Mouse (Mus musculus): ENCODE results near the gene Dgkb. TPM values are rescaled to one million over a fixed set of nuclear protein-coding genes. Genes with fewer than 3 reads are reported as not detected.

Dgkb gene
- polyA plus RNA-seq, 1 experiment from 2014 or later, result 2.1 TPM

GRCm38 (mm10) chr12:38114990-38115615 is 297.6 kb downstream of the Dgkb start:
- no peaks in the 10 kb centered on the region for H3K27me3 ChIP-seq (replicated peaks; ENCODE audit: control insufficient read depth, insufficient read depth, low read length)
- no peaks in the 10 kb centered on the region for H3K4me1 ChIP-seq (ENCODE audit: control insufficient read depth, insufficient read depth, low read length)
- ATAC-seq (ENCODE audit: low read depth) (no peak), DNase-seq (ENCODE audit: low spot score) (peak; percentile 13)
- no peak overlapping the region for H3K4me3 ChIP-seq (ENCODE audit: low read depth, low read length)
- no peak overlapping the region for H3K27ac ChIP-seq (replicated peaks; ENCODE audit: low read depth, low read length)
- WGBS, result 47% methylated on average over 1 of the region's 1 CpGs
- no peaks in the 10 kb centered on the region for H3K36me3 ChIP-seq (ENCODE audit: control insufficient read depth, insufficient read depth, low read length)
- no peaks in the 10 kb centered on the region for H3K9me3 ChIP-seq (ENCODE audit: control insufficient read depth, low read length)
- no peak overlapping the region for H3K4me2 ChIP-seq (ENCODE audit: low read depth, low read length)
- H3K9ac ChIP-seq (ENCODE audit: low read depth, low read length), result no peak overlapping the region

- Histone ChIP-seq H3K4me1 (ENCODE audit: control insufficient read depth, insufficient read depth, low read length) (no peaks in the 10 kb centered on the region), H3K27ac (replicated peaks; ENCODE audit: low read depth, low read length) (no peak overlapping the region), H3K27me3 (replicated peaks; ENCODE audit: control insufficient read depth, insufficient read depth, low read length) (no peaks in the 10 kb centered on the region), H3K9me3 (ENCODE audit: control insufficient read depth, low read length) (no peaks in the 10 kb centered on the region), H3K4me2 (ENCODE audit: low read depth, low read length) (no peak overlapping the region), H3K36me3 (ENCODE audit: control insufficient read depth, insufficient read depth, low read length) (no peaks in the 10 kb centered on the region), H3K9ac (ENCODE audit: low read depth, low read length) (no peak overlapping the region), H3K4me3 (ENCODE audit: low read depth, low read length) (no peak overlapping the region)
- DNase-seq (ENCODE audit: low spot score) (peak; percentile 66), ATAC-seq (ENCODE audit: low read depth) (no peak)
Observed at GRCm38 (mm10) chr12:38123524-38123923, 306.0 kb downstream of the Dgkb start.

GRCm38 (mm10) chr12:38125297-38125696 is 307.8 kb downstream of the Dgkb start:
- no peak for DNase-seq (ENCODE audit: low spot score)
- H3K27me3 ChIP-seq (replicated peaks; ENCODE audit: control insufficient read depth, insufficient read depth, low read length), result no peaks in the 10 kb centered on the region
- no peaks in the 10 kb centered on the region for H3K4me1 ChIP-seq (ENCODE audit: control insufficient read depth, insufficient read depth, low read length)
- H3K36me3 ChIP-seq (ENCODE audit: control insufficient read depth, insufficient read depth, low read length), result no peaks in the 10 kb centered on the region
- WGBS, result 79% methylated on average over 4 of the region's 4 CpGs
- H3K27ac ChIP-seq (replicated peaks; ENCODE audit: low read depth, low read length), result no peak overlapping the region
- no peaks in the 10 kb centered on the region for H3K9me3 ChIP-seq (ENCODE audit: control insufficient read depth, low read length)
- no peak overlapping the region for H3K4me3 ChIP-seq (ENCODE audit: low read depth, low read length)
- H3K4me2 ChIP-seq (ENCODE audit: low read depth, low read length), result no peak overlapping the region
- no peak overlapping the region for H3K9ac ChIP-seq (ENCODE audit: low read depth, low read length)
- no peak for ATAC-seq (ENCODE audit: low read depth)

- no peak overlapping the region for H3K4me2 ChIP-seq (ENCODE audit: low read depth, low read length)
- no peak for DNase-seq (ENCODE audit: low spot score)
- H3K9me3 ChIP-seq (ENCODE audit: control insufficient read depth, low read length), result no peaks in the 10 kb centered on the region
- no peaks in the 10 kb centered on the region for H3K36me3 ChIP-seq (ENCODE audit: control insufficient read depth, insufficient read depth, low read length)
- H3K4me1 ChIP-seq (ENCODE audit: control insufficient read depth, insufficient read depth, low read length), result no peaks in the 10 kb centered on the region
- no peak overlapping the region for H3K4me3 ChIP-seq (ENCODE audit: low read depth, low read length)
- WGBS, result 63% methylated on average over 9 of the region's 9 CpGs
- H3K27me3 ChIP-seq (replicated peaks; ENCODE audit: control insufficient read depth, insufficient read depth, low read length), result no peaks in the 10 kb centered on the region
- no peak overlapping the region for H3K27ac ChIP-seq (replicated peaks; ENCODE audit: low read depth, low read length)
- ATAC-seq (ENCODE audit: low read depth), result no peak
- no peak overlapping the region for H3K9ac ChIP-seq (ENCODE audit: low read depth, low read length)
Observed at GRCm38 (mm10) chr12:38130209-38130915, 312.8 kb downstream of the Dgkb start.

GRCm38 (mm10) chr12:38136379-38136778 is 318.9 kb downstream of the Dgkb start:
- Histone ChIP-seq H3K4me3 (ENCODE audit: low read depth, low read length) (no peak overlapping the region), H3K4me1 (ENCODE audit: control insufficient read depth, insufficient read depth, low read length) (no peaks in the 10 kb centered on the region), H3K27me3 (replicated peaks; ENCODE audit: control insufficient read depth, insufficient read depth, low read length) (no peaks in the 10 kb centered on the region), H3K36me3 (ENCODE audit: control insufficient read depth, insufficient read depth, low read length) (no peaks in the 10 kb centered on the region), H3K9me3 (ENCODE audit: control insufficient read depth, low read length) (no peaks in the 10 kb centered on the region), H3K9ac (ENCODE audit: low read depth, low read length) (no peak overlapping the region), H3K4me2 (ENCODE audit: low read depth, low read length) (no peak overlapping the region), H3K27ac (replicated peaks; ENCODE audit: low read depth, low read length) (no peak overlapping the region)
- DNase-seq (ENCODE audit: low spot score) (no peak), ATAC-seq (ENCODE audit: low read depth) (no peak)
- 49% methylated on average over 5 of the region's 5 CpGs for WGBS

GRCm38 (mm10) chr12:38140039-38140438 is 322.5 kb downstream of the Dgkb start:
- Histone ChIP-seq H3K4me3 (ENCODE audit: low read depth, low read length) (no peak overlapping the region), H3K36me3 (ENCODE audit: control insufficient read depth, insufficient read depth, low read length) (no peaks in the 10 kb centered on the region), H3K4me1 (ENCODE audit: control insufficient read depth, insufficient read depth, low read length) (no peaks in the 10 kb centered on the region), H3K27me3 (replicated peaks; ENCODE audit: control insufficient read depth, insufficient read depth, low read length) (no peaks in the 10 kb centered on the region), H3K9me3 (ENCODE audit: control insufficient read depth, low read length) (no peaks in the 10 kb centered on the region), H3K27ac (replicated peaks; ENCODE audit: low read depth, low read length) (no peak overlapping the region), H3K9ac (ENCODE audit: low read depth, low read length) (no peak overlapping the region), H3K4me2 (ENCODE audit: low read depth, low read length) (no peak overlapping the region)
- no peak for ATAC-seq (ENCODE audit: low read depth)
- peak; percentile 32 for DNase-seq (ENCODE audit: low spot score)

- no peak for ATAC-seq (ENCODE audit: low read depth)
- Histone ChIP-seq H3K27ac (replicated peaks; ENCODE audit: low read depth, low read length) (no peak overlapping the region), H3K27me3 (replicated peaks; ENCODE audit: control insufficient read depth, insufficient read depth, low read length) (no peaks in the 10 kb centered on the region), H3K4me3 (ENCODE audit: low read depth, low read length) (no peak overlapping the region), H3K4me1 (ENCODE audit: control insufficient read depth, insufficient read depth, low read length) (no peaks in the 10 kb centered on the region), H3K9me3 (ENCODE audit: control insufficient read depth, low read length) (no peaks in the 10 kb centered on the region), H3K36me3 (ENCODE audit: control insufficient read depth, insufficient read depth, low read length) (no peaks in the 10 kb centered on the region), H3K9ac (ENCODE audit: low read depth, low read length) (no peak overlapping the region), H3K4me2 (ENCODE audit: low read depth, low read length) (no peak overlapping the region)
- DNase-seq (ENCODE audit: low spot score), result peak; percentile 13
- WGBS, result 70% methylated on average over 1 of the region's 1 CpGs
Observed at GRCm38 (mm10) chr12:38232665-38233064, 415.1 kb downstream of the Dgkb start.

GRCm38 (mm10) chr12:38268856-38269255 is 451.3 kb downstream of the Dgkb start:
- no peaks in the 10 kb centered on the region for H3K9me3 ChIP-seq (ENCODE audit: control insufficient read depth, low read length)
- H3K4me3 ChIP-seq (ENCODE audit: low read depth, low read length), result no peak overlapping the region
- ATAC-seq (ENCODE audit: low read depth), result no peak

GRCm38 (mm10) chr12:38301497-38301896 is 484.0 kb downstream of the Dgkb start:
- Histone ChIP-seq H3K4me3 (ENCODE audit: low read depth, low read length) (no peak overlapping the region), H3K27ac (replicated peaks; ENCODE audit: low read depth, low read length) (no peak overlapping the region), H3K9ac (ENCODE audit: low read depth, low read length) (no peak overlapping the region), H3K4me1 (ENCODE audit: control insufficient read depth, insufficient read depth, low read length) (no peaks in the 10 kb centered on the region), H3K4me2 (ENCODE audit: low read depth, low read length) (no peak overlapping the region), H3K9me3 (ENCODE audit: control insufficient read depth, low read length) (no peaks in the 10 kb centered on the region), H3K36me3 (ENCODE audit: control insufficient read depth, insufficient read depth, low read length) (no peaks in the 10 kb centered on the region), H3K27me3 (replicated peaks; ENCODE audit: control insufficient read depth, insufficient read depth, low read length) (no peaks in the 10 kb centered on the region)
- WGBS, result 80% methylated on average over 1 of the region's 1 CpGs
- DNase-seq (ENCODE audit: low spot score) (peak; percentile 17), ATAC-seq (ENCODE audit: low read depth) (no peak)

More at GRCm38 (mm10) chr12:38268856-38269255, 451.3 kb downstream of the Dgkb start:
- no peak overlapping the region for H3K9ac ChIP-seq (ENCODE audit: low read depth, low read length)
- no peak overlapping the region for H3K27ac ChIP-seq (replicated peaks; ENCODE audit: low read depth, low read length)
- H3K36me3 ChIP-seq (ENCODE audit: control insufficient read depth, insufficient read depth, low read length), result no peaks in the 10 kb centered on the region
- H3K4me2 ChIP-seq (ENCODE audit: low read depth, low read length), result no peak overlapping the region
- DNase-seq (ENCODE audit: low spot score), result no peak
- no peaks in the 10 kb centered on the region for H3K27me3 ChIP-seq (replicated peaks; ENCODE audit: control insufficient read depth, insufficient read depth, low read length)
- no peaks in the 10 kb centered on the region for H3K4me1 ChIP-seq (ENCODE audit: control insufficient read depth, insufficient read depth, low read length)
